Mouse (Mus musculus): Measurements from ENCODE around the gene Mnat1. TPM values are rescaled to one million over a fixed set of nuclear protein-coding genes. Genes with fewer than 3 reads are reported as not detected.

Gene Mnat1
- polyA plus RNA-seq, 1 experiment from 2014 or later, result 30.7 TPM

DNA sequence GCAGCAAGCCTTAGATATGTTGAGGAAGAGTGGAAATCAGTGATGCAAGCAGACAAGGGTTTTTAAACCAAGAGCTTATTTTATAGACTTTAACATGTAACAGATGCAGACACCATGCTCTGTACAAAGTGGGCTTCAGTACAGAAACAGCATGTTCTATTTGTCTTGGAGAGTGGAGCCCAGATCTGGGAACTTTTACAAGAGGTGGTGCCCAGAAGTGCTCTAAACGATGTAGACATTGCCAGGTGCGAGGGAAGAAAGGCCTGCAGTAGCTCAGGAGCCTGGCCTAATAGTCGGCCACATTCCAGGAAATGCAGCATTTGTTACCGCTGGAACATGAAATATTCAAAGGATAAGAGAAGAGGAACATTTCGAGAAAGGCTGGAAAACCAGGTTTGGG lies 122.2 kb downstream of the Mnat1 start:
- ATAC-seq (ENCODE audit: insufficient number of reproducible peaks, low FRiP score, low TSS enrichment, low read depth), result peak; percentile 69; the same call in 1 of the 2 replicates
- H3K4me2 ChIP-seq, result no peak overlapping the region

DNA sequence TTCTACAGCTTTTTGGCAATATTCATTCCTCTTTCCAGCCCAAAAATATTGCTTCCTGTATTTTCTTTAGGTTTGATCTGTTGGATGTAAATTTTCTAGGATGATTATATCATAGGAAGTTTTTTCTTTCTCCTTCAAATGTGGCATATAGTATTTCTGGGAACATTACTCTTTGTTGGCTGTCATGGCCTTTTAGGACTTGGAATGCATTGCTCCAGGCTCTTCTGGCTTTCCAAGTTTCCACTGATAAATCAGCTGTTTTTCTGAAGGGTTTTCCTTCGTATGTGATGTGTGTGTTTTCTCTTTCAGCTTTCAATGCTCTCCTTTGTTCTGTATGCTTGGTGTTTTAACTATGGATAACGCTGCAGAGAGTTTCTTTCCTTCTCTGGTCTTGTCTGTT lies 131.5 kb downstream of the Mnat1 start:
- Histone ChIP-seq H3K9ac (no peak overlapping the region), H3K36me3 (no peaks in the 10 kb centered on the region), H3K4me1 (no peaks in the 10 kb centered on the region), H3K4me2 (no peak overlapping the region), H3K27ac (no peak overlapping the region; the same call in 1 of the 2 replicates), H3K27me3 (no peaks in the 10 kb centered on the region), H3K9me3 (no peaks in the 10 kb centered on the region), H3K4me3 (no peak overlapping the region)
- WGBS, result 49% methylated on average over 2 of the region's 2 CpGs
- no peak for ATAC-seq (ENCODE audit: insufficient number of reproducible peaks, low FRiP score, low TSS enrichment, low read depth)

More for the DNA sequence above, 122.2 kb downstream of the Mnat1 start:
- Histone ChIP-seq H3K9me3 (no peaks in the 10 kb centered on the region), H3K4me3 (no peak overlapping the region), H3K4me1 (peaks cover 16% of the 10 kb centered on the region), H3K27me3 (no peaks in the 10 kb centered on the region), H3K36me3 (no peaks in the 10 kb centered on the region), H3K27ac (peak overlapping the region; percentile 51; the same call in 1 of the 2 replicates), H3K9ac (no peak overlapping the region)
- 16% methylated on average over 5 of the region's 5 CpGs for WGBS

DNA sequence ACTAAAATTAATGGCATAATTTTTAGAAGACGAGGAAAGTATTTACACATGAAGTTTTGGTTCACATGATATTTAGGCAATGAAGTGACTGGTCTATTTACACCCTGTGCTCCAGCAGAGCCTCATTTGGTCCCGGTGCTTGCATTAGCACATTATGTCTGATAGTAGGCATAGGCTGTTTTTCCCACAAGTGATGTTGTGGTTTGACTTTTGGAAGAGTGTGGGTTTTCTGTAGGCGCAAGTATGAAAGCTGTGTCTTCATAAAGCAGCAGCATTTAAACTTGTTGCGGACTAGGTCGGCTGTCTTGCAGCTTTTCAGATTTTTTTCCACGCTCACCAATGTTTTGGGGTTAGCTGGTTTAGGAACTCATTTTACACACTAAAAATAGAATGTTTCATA lies 135.8 kb downstream of the Mnat1 start:
- Histone ChIP-seq H3K9ac (no peak overlapping the region), H3K27ac (no peak overlapping the region), H3K4me3 (no peak overlapping the region), H3K9me3 (no peaks in the 10 kb centered on the region), H3K36me3 (no peaks in the 10 kb centered on the region), H3K4me2 (no peak overlapping the region), H3K4me1 (no peaks in the 10 kb centered on the region), H3K27me3 (no peaks in the 10 kb centered on the region)
- no peak for ATAC-seq (ENCODE audit: insufficient number of reproducible peaks, low FRiP score, low TSS enrichment, low read depth)
- WGBS, result 73% methylated on average over 6 of the region's 6 CpGs

DNA sequence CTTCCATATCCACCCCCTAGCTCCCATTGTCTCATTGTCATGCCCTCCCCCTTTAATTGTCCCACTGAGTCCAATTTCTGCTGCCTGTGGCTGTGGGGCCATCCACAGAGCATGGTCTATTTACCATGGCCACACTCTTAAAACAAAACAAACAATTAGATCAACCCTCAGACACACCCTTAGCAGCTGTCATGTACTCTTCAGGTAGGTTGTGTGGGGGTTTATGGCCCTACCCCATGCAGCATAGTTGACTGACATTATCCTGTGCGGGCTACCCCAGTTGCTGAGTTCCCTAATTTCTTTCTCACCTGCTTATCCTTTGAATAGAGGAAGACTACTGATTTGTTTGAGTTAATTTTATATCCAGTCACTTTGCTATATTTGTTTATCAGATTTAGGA lies 136.8 kb downstream of the Mnat1 start:
- WGBS, result 88% methylated on average over 1 of the region's 1 CpGs
- H3K4me3 ChIP-seq, result no peak overlapping the region
- no peaks in the 10 kb centered on the region for H3K9me3 ChIP-seq
- no peaks in the 10 kb centered on the region for H3K27me3 ChIP-seq
- H3K4me1 ChIP-seq, result no peaks in the 10 kb centered on the region
- no peak for ATAC-seq (ENCODE audit: insufficient number of reproducible peaks, low FRiP score, low TSS enrichment, low read depth)
- H3K9ac ChIP-seq, result no peak overlapping the region
- H3K27ac ChIP-seq, result no peak overlapping the region
- H3K4me2 ChIP-seq, result no peak overlapping the region
- no peaks in the 10 kb centered on the region for H3K36me3 ChIP-seq

DNA sequence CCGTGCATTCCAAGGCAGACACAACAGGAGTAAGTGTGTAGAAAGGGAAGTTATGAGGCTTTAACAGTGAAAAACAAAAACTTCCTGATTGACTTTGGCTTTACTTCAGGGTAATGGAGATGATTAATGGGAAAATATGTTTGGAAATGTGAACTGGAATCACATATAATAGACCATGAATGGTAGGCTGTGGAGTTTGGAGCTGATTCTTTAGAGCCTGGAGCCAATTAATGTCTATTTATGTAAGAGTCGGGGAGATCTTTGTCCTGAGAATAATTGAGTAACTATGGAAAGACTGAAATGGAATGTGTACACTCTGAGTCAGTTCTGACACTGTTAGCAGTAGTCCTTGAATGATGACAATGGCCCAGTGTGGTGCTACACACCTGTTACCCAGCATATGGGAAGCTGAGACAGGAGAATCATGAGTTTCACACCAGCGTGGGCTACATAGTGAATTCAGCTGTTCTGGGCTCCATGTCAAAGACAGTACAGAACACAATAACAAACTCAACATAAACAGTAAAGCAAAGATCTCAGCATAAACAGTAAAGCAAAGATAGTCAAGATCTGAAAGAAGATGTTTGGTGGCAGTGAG lies 142.0 kb downstream of the Mnat1 start:
- H3K4me3 ChIP-seq, result no peak overlapping the region
- H3K27ac ChIP-seq, result no peak overlapping the region
- no peak for ATAC-seq (ENCODE audit: insufficient number of reproducible peaks, low FRiP score, low TSS enrichment, low read depth)
- no peak overlapping the region for H3K4me2 ChIP-seq
- H3K9me3 ChIP-seq, result no peaks in the 10 kb centered on the region
- WGBS, result 73% methylated on average over 3 of the region's 3 CpGs
- no peaks in the 10 kb centered on the region for H3K27me3 ChIP-seq
- peaks cover 10% of the 10 kb centered on the region for H3K4me1 ChIP-seq
- no peak overlapping the region for H3K9ac ChIP-seq
- H3K36me3 ChIP-seq, result no peaks in the 10 kb centered on the region

DNA sequence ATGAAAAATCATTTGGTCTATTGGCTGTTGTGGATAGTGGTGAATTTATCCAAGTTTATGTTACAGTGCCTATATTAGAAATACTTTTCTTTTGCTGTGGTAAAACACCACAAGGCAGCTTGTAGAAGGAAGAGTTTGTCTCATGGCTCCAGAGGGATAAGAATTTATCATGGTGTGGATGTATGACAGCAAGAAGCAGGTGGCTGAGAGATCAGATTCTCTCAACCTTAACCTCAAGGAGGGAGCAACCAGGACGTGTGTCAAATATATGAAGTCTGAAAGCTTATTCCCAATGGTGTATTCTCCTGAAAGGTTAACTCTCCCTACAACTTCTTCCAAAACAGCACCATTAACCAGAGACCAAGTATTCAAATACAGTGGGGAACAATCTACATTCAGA lies 143.1 kb downstream of the Mnat1 start:
- Histone ChIP-seq H3K9me3 (no peaks in the 10 kb centered on the region), H3K36me3 (no peaks in the 10 kb centered on the region), H3K27ac (no peak overlapping the region), H3K9ac (no peak overlapping the region), H3K27me3 (no peaks in the 10 kb centered on the region), H3K4me1 (peaks cover 11% of the 10 kb centered on the region), H3K4me3 (no peak overlapping the region), H3K4me2 (no peak overlapping the region)
- no peak for ATAC-seq (ENCODE audit: insufficient number of reproducible peaks, low FRiP score, low TSS enrichment, low read depth)
- WGBS, result 61% methylated on average over 1 of the region's 1 CpGs

DNA sequence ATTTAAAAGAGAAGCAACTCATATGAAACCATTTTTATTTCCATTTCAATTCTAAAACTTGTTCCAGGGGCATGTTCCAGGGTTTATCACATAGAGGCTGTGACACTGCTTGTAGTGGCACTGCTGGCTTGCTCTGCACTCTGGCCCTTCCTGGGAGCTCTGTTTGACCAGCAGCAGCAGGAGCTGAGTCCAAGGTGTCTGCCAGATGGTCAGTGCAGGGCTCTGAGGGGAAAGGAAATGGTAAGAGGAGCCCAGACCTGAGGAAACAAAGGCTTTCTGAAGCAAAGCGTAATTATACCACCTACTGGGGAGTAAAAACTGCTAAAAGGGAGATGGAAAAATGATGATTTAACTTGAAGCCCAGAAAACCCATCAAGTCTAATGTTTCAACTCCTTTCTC lies 145.0 kb downstream of the Mnat1 start:
- Histone ChIP-seq H3K36me3 (no peaks in the 10 kb centered on the region), H3K27me3 (no peaks in the 10 kb centered on the region), H3K4me2 (no peak overlapping the region), H3K9ac (no peak overlapping the region), H3K9me3 (no peaks in the 10 kb centered on the region), H3K27ac (peak overlapping the region; percentile 8; the same call in 1 of the 2 replicates), H3K4me1 (peaks cover 11% of the 10 kb centered on the region), H3K4me3 (no peak overlapping the region)
- 63% methylated on average over 1 of the region's 1 CpGs for WGBS
- no peak for ATAC-seq (ENCODE audit: insufficient number of reproducible peaks, low FRiP score, low TSS enrichment, low read depth)

DNA sequence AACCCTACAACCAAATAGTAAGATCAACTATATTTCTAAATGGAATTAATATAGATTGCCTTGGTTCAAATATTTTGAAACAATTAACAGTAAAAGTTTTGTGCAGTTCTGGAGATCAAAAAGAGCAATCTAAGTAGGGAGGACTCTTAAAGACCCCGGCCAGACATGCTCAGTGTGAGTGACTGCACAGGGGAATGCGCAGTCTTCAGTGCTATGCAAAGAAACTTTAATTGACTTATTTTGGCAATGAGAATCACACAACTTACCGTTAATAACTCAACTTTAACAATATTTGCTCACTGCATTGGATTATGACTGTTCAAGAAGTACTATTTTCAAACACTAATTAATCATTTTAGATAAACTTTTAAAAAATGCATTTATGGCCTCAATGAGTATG lies 146.0 kb downstream of the Mnat1 start:
- Histone ChIP-seq H3K4me3 (no peak overlapping the region), H3K27ac (no peak overlapping the region), H3K9ac (no peak overlapping the region), H3K27me3 (no peaks in the 10 kb centered on the region), H3K36me3 (peaks cover 2% of the 10 kb centered on the region; the same call in 1 of the 2 replicates), H3K4me2 (no peak overlapping the region), H3K4me1 (peaks cover 11% of the 10 kb centered on the region), H3K9me3 (no peaks in the 10 kb centered on the region)
- WGBS, result 36% methylated on average over 3 of the region's 3 CpGs
- 0 out of 2 replicates have a peak, but pooled peaks have one; percentile 18 for ATAC-seq (ENCODE audit: insufficient number of reproducible peaks, low FRiP score, low TSS enrichment, low read depth)

DNA sequence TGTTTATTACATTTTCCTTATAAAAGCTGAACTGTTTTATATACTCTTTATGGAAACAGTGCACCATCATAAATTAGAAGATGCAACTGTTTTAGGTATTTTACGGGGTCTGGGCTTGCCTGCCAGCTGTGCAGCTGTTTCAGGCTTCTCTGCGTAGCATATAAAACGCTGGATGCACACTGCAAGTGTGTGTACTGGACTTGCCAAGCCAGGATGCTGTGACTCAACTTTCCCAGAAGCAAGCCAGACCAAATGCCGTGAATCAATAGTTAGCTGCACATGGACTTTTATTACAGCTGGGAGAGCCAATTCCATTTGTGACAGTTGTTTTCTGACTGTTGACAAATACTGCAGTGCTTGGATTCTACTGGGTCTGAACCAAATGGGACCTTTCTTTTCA lies 146.4 kb downstream of the Mnat1 start:
- Histone ChIP-seq H3K36me3 (peaks cover 6% of the 10 kb centered on the region; the same call in 1 of the 2 replicates), H3K4me2 (no peak overlapping the region)
- peak; percentile 79 for ATAC-seq (ENCODE audit: insufficient number of reproducible peaks, low FRiP score, low TSS enrichment, low read depth)

DNA sequence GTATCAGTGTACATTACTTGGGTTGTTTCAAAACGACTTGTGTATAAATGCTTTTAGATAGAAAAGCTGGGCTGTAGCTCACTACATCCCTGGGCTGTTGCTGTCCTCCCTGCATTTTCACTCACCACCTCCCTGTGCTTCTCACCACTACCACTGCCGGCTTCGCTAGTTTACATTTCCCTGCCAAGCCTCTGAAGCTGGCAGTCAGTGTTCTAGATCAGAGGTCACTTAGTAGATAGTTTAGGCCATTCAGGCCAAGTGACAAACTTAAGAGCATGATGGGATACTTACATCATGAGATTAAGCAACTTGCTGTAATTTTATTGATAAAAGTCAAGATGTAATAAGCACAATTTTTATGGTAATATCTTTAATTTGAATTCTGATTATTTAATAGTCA lies 151.4 kb downstream of the Mnat1 start:
- no peaks in the 10 kb centered on the region for H3K9me3 ChIP-seq
- H3K36me3 ChIP-seq, result peaks cover 27% of the 10 kb centered on the region
- no peaks in the 10 kb centered on the region for H3K27me3 ChIP-seq
- H3K4me2 ChIP-seq, result no peak overlapping the region
- no peak overlapping the region for H3K4me3 ChIP-seq
- no peak overlapping the region for H3K9ac ChIP-seq
- WGBS, result 94% methylated on average over 3 of the region's 3 CpGs
- no peak for ATAC-seq (ENCODE audit: insufficient number of reproducible peaks, low FRiP score, low TSS enrichment, low read depth)
- H3K4me1 ChIP-seq, result peaks cover 5% of the 10 kb centered on the region
- H3K27ac ChIP-seq, result no peak overlapping the region

More for the DNA sequence above, 146.4 kb downstream of the Mnat1 start:
- H3K4me3 ChIP-seq, result no peak overlapping the region
- H3K4me1 ChIP-seq, result peaks cover 11% of the 10 kb centered on the region
- H3K27me3 ChIP-seq, result no peaks in the 10 kb centered on the region
- WGBS, result 19% methylated on average over 4 of the region's 4 CpGs
- no peak overlapping the region for H3K9ac ChIP-seq
- no peaks in the 10 kb centered on the region for H3K9me3 ChIP-seq
- H3K27ac ChIP-seq, result peak overlapping the region; percentile 63

DNA sequence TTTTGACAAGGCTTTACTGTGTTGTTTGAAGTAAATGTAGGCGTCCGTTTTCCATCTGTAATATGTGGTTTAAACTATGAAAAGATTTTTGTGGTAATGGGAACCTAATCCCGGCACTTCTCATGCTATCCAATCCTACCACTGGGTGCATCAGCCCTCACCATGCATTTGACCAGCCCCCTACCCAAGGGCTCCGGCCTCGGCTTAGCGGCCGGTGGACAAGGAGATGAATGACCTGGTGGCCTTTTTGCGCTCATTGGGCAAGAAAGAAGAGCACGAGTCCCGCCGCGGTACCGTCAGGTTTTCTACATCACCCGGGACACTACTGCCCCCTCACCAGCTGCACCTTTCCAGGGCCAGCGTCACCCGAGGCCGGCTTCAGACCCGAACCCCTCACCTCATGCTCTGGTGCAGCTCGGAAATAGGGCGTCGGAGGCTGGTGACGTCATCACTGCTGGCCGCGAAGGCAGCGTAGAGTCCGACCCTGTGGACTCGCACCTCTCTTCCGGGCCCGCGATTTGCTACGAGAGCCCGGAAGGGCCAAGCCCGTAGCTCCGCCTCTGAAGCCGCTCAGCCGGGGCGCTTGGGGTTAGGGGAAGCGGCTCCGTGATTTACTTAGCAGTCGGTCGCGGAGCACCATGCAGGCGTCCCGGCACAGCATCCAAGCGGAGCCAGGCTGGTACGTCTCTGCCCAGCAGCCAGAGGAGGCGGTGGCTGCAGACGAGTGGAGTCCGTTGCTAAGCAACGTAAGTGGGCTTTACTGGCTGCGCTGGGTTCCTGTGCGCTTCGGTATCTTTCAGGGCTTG lies 163.0 kb downstream of the Mnat1 start, which contains the start of the genes Trmt5 and Slc38a6:
TSS of gene Trmt5 (minus strand) at position 424 of the 806 bp plus-strand sequence.
TSS of gene Slc38a6 (plus strand) at position 493 of the 806 bp plus-strand sequence.
- Histone ChIP-seq H3K4me3 (peak within 1 kb of the TSS; percentile 84), H3K9me3 (no peaks in the 10 kb centered on the region), H3K9ac (peak within 1 kb of the TSS; percentile 60), H3K27ac (peak within 1 kb of the TSS; percentile 85), H3K4me1 (peaks cover 13% of the 10 kb centered on the region), H3K4me2 (peak within 1 kb of the TSS; percentile 77), H3K27me3 (no peaks in the 10 kb centered on the region), H3K36me3 (peaks cover 14% of the 10 kb centered on the region; the same call in 1 of the 2 replicates)
- peak; percentile 94 for ATAC-seq (ENCODE audit: insufficient number of reproducible peaks, low FRiP score, low TSS enrichment, low read depth)
- WGBS, result under 1% methylated on average over 53 of the region's 53 CpGs

DNA sequence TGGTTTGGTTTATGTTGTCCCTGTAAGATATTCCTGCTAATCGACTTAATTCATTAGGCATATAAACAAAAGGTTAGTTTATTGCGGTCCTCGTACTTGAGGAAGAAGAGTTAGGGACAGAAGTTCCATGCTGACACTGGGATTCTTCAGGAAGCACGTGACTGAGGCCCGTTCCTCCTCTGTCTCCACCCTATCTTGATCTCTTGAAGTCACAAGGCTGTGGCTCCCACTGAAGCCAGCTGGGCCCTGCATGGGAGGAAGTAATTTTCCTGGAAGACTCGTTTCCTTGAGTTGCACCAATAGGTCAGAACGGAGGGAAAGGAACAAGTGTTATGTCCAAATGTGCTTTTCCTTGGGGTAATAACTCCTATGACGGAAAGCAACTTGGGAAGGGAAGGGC lies 164.1 kb downstream of the Mnat1 start:
- peaks cover 6% of the 10 kb centered on the region; the same call in 1 of the 2 replicates for H3K36me3 ChIP-seq
- H3K9ac ChIP-seq, result peak overlapping the region; percentile 60; the same call in 1 of the 2 replicates
- no peaks in the 10 kb centered on the region for H3K27me3 ChIP-seq
- peaks cover 13% of the 10 kb centered on the region for H3K4me1 ChIP-seq
- no peaks in the 10 kb centered on the region for H3K9me3 ChIP-seq
- no peak overlapping the region for H3K27ac ChIP-seq
- peak overlapping the region; percentile 77 for H3K4me2 ChIP-seq
- ATAC-seq (ENCODE audit: insufficient number of reproducible peaks, low FRiP score, low TSS enrichment, low read depth), result no peak
- H3K4me3 ChIP-seq, result peak overlapping the region; percentile 84
- 57% methylated on average over 8 of the region's 8 CpGs for WGBS
